Mouse (Mus musculus) B cell, adult 2 months (primary cell): ENCODE data around the gene Gm32687.
A peak's percentile ranks its signal among the peaks of the same experiment; 100 is the strongest.
"Not testable (repeated sequence)": the region's sequence is repeated elsewhere in the genome, so short reads cannot be mapped to it uniquely, and the experiment has no call there.

Experiments used
- DNase-seq, 2 experiments: peaks; one replicate each; pipeline ENCODE4 v3.0.0; 2022

Gene Gm32687

GRCm38 (mm10) chr10:81863409-81864407 is at the start of gene Gm32687:
Gm32687 (plus strand) TSS chr10:81863934.
- DNase-seq, result peak; percentile 2 to 10

GRCm38 (mm10) chr10:81846219-81846618 is 17.5 kb upstream of the Gm32687 start:
- not testable (repeated sequence) for DNase-seq

GRCm38 (mm10) chr10:81929842-81930743 is 66.4 kb downstream of the Gm32687 start, which contains the start of gene Zfp781:
Zfp781 (minus strand) TSS chr10:81930480.
- not testable (repeated sequence) for DNase-seq
